Mouse (Mus musculus) gonadal fat pad, adult 2 months (tissue): Measurements from ENCODE around the gene Terb2. TPM values are rescaled to one million over a fixed set of nuclear protein-coding genes. Genes with fewer than 3 reads are reported as not detected.

Experiments
- DNase-seq: peaks from one replicate; pipeline ENCODE4 v3.0.0-alpha.2; 2012; ENCODE audit warnings: low read depth
- polyA plus RNA-seq: library from polyadenylated mRNA; depleted of rRNA; stranded (reverse); fragments of >200 nt; gene quantifications from 2 replicates; pipeline ENCODE4 v1.2.3, GENCODE M21; 2012; rRNA removed

Gene Terb2
- polyA plus RNA-seq = not detected in 2 replicates

GRCm38 (mm10) chr2:122186106-122186505 lies at the start of gene Terb2, which contains the start of gene Patl2:
TSS of gene Terb2 (plus strand) at chr2:122186272.
TSS of gene Patl2 (minus strand) at chr2:122186189.
- no peak for DNase-seq

DNA sequence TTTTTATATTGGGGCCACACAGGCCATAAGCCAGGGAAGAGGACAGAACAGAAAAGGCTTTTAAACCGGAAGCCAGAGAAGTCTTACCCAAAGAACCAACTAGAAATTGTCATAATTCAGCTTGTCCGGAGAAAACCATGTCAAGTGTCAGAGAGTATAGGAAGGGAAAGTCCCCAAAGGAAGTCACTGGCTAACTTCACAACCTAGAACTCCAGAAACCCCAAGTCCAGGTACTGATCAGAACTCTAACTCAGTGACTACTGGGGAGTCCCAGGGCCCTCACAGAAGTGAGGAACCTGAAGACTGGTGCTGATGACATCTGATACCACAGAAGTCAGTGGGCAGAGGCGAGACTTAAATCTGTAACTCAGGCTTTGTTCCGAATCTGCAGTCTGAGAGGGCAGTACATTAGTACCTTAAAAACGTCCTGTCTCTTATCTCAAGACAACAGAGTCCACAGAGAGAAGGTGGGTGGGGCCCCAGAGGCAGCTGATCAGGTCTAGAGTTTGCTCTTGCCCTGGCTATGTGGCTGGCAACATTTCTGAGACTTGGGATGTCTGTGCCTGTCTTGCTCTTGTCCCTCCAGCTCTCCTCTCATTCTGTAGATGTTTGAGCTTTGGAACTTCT lies 48.1 kb upstream of the Terb2 start:
- DNase-seq = no peak

- no peak for DNase-seq
Observed at GRCm38 (mm10) chr2:122140815-122141214, 45.3 kb upstream of the Terb2 start.

DNA sequence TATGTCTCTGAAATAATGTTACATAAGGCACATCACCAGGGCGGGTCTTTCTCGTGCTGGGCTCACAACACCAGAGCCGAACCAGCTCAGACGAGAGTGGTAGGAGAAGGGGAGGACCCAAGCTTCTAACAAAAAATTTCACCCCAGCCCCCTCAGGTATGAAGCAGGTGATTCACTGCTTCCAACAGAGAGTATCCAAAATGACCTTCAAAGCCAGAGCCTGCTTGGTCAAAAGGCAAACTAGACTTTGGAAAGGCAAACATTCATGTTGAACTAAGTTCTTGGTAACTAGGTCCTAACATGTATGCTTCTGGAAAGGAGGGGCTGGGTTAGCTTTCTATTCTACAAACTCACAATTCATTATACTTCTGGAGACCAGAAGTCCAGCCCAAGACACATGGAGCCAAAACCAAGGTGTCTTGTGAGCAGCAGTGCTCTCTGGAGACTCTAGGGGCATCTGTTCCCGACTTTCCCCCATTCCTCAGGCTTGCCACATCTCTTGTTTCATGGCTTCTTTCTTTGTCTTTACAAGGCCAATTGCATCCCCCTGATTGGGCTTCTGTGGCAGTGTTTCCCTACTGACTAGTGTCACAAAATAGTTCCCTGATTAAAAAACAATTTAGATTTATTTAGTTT lies 44.6 kb upstream of the Terb2 start:
- DNase-seq = no peak

- DNase-seq = no peak
Observed at GRCm38 (mm10) chr2:122143111-122143510, 43.0 kb upstream of the Terb2 start.

DNA sequence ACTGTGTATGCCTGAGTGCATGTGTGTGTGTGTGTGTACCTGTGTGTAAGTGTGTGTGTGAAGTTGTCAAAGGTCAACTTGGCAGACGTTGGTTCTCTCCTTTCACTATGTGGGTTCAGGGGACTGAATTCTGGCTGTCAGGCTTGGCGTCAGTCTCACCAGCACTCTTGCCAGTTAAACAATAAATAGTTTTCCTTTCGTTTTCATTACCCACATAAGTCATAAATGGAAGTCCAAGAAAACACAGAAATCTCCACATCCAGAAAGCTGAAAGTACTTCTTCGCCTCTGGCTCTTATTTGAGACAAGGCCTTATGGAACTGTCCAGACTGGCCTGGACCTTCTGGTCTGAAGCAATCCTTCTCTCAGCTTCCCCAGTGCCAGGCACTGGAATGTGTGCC lies 40.3 kb upstream of the Terb2 start:
- no peak for DNase-seq

- no peak for DNase-seq
Observed at GRCm38 (mm10) chr2:122146687-122147086, 39.4 kb upstream of the Terb2 start.

GRCm38 (mm10) chr2:122147508-122148241 lies 38.4 kb upstream of the Terb2 start, which contains the start of gene B2m:
TSS of gene B2m (plus strand) at chr2:122147686.
- no peak for DNase-seq

- DNase-seq = no peak
Observed at GRCm38 (mm10) chr2:122148242-122148917, 37.7 kb upstream of the Terb2 start.

DNA sequence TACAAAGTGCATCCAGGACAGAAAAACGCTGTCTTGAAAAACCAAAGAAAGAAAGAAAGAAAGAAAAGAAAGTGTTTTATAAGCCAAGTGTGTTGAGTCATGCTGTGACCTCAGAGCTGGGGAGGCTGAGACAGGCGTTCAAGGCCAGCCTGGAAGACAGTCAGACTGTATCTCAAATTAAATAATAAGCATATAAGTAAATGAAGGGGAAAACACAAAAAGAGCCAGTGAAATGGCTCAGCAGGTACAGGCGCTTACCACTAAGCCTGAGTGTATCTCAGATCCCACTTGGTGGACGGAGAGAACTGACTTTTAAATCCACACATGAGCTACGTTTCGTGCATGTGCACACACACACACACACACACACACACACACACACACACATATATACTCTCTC lies 36.8 kb upstream of the Terb2 start:
- DNase-seq = no peak

DNA sequence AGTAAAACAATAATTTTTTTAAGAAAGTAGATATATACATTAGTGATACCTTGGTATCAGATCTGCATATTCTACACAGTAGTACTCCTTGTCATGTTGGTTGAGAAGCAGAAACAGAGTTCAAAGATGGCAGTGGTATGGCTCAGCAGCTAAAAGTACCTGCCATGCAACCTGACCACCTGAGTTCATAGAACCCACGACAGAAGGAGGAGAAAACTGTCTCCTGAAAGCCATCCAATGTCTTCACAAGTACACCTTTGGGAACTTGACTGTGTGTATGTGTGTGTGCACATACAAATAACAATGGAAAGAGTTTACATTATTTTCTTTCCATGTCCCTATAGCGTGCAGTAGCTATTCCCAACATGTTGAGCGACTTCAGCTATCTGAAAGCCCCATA lies 36.4 kb upstream of the Terb2 start:
- no peak for DNase-seq

DNA sequence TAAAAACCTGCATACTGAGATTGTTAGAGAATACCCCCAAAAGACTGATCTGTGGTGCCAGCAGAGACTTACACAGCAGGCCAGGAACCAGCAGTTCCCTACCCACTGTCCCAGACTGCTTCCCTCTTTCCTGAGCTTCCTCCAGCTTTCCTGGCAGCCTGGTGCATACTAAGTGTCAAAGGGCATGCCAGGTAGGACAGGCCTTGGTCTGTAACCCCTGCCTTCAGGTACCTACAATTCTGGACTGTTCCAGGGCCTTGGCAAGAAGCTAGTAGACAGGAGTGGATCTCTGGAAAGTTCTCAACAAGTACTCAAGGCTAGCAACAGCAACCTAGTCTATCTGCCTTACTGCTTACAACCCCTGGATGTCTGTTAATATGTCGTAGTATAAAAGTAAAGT lies 34.9 kb upstream of the Terb2 start:
- DNase-seq = no peak

GRCm38 (mm10) chr2:122152850-122153249 lies 33.2 kb upstream of the Terb2 start:
- no peak for DNase-seq

DNA sequence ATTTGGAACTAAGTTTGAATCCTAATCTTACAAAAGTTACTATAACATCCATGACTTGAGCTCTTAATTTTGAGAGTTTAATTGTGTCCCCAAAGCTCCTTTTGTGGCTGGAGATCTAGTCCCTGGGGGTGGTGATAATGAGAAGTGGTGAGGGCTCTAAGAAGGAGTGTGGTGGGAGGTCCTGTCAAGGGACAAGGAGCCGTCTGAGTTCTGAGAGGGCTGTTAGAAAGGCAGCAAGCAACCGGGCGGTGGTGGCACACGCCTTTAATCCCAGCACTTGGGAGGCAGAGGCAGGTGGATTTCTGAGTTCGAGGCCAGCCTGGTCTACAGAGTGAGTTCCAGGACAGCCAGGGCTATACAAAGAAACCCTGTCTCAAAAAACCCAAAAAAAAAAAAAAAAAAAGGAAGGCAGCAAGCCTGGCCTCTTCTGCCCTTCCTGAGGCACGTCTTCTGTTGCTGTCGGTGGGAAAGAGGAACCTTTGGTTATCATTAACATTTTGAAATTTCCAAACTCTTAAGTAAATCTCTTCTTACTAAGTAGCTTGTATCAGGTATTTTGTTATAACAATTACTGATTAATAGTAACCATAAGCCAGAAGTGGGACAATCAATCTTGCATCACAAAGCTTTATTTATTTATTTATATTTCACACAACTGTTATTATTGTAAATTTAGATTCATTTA lies 32.2 kb upstream of the Terb2 start:
- no peak for DNase-seq

- DNase-seq = no peak
Observed at GRCm38 (mm10) chr2:122154479-122154878, 31.6 kb upstream of the Terb2 start.

DNA sequence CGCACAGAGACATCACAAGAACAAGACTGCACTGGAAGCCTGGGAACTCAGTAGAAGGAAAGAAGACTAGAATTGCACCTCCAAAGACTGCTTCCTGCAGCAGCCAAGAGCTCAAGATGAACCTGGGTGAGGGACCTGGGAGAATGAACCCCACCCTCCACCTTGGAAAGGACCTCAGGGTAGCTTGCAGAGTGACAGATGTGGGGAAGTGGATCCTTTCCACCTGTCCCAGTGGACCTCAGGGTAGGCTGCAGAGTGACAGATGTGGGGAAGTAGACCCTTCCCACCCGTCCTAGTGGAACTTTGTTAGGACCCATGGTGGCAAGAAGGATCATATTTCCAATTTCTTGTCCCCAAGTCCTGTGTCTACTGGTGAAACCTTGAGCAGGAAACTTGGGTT lies 30.8 kb upstream of the Terb2 start:
- no peak for DNase-seq

GRCm38 (mm10) chr2:122156051-122156700 lies 29.9 kb upstream of the Terb2 start:
- DNase-seq = no peak

DNA sequence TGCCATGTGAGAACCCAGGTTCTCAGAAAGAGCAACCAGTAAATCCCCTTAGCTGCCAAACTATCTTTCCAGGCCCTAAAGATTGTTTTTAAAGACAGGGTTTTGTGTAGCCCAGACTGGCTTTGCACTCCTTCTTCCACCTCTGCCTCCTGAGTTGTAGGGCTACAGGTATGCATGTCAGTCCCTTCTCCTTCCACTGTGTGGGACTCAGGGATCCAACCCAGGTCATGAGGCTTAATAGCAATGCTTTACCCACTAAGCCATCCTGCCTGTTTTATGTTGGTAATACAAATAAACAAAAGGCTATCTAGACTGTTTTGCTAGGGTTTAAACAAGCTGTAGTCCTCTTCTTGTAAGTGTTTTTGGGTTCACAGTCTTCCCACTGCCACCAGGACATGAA lies 28.5 kb upstream of the Terb2 start:
- no peak for DNase-seq

- DNase-seq = no peak
Observed at GRCm38 (mm10) chr2:122158362-122158802, 27.7 kb upstream of the Terb2 start.

- DNase-seq = no peak
Observed at GRCm38 (mm10) chr2:122159667-122160066, 26.4 kb upstream of the Terb2 start.

DNA sequence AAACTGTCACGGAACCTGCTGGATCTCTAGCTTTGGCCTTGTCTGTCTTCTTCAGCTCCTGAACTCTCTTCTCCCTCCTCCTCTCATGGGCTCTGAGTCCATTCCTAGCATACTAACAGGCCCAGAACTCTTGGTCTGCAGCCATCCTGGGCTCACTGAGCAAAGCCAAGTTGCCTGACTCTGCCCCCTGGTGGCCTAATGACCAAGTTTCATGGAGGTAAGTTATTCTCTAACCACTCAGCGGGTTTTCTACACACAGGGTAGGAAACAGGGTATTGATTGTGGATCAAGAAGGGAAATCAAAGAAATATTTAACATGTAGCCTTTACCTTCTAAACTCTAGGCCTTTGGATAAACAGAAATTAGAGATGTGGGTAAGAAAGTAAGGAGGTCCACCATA lies 25.4 kb upstream of the Terb2 start, which contains the start of gene Trim69:
Trim69 (plus strand) TSS at position 21 of the 400 bp plus-strand sequence.
- no peak for DNase-seq
